Mouse (Mus musculus): ENCODE results near the gene Fbxo21. TPM values are rescaled to one million over a fixed set of nuclear protein-coding genes. Genes with fewer than 3 reads are reported as not detected.
A peak's percentile ranks its signal among the peaks of the same experiment; 100 is the strongest.

Fbxo21 gene
- polyA plus RNA-seq, 1 experiment = 15.7 TPM

DNA sequence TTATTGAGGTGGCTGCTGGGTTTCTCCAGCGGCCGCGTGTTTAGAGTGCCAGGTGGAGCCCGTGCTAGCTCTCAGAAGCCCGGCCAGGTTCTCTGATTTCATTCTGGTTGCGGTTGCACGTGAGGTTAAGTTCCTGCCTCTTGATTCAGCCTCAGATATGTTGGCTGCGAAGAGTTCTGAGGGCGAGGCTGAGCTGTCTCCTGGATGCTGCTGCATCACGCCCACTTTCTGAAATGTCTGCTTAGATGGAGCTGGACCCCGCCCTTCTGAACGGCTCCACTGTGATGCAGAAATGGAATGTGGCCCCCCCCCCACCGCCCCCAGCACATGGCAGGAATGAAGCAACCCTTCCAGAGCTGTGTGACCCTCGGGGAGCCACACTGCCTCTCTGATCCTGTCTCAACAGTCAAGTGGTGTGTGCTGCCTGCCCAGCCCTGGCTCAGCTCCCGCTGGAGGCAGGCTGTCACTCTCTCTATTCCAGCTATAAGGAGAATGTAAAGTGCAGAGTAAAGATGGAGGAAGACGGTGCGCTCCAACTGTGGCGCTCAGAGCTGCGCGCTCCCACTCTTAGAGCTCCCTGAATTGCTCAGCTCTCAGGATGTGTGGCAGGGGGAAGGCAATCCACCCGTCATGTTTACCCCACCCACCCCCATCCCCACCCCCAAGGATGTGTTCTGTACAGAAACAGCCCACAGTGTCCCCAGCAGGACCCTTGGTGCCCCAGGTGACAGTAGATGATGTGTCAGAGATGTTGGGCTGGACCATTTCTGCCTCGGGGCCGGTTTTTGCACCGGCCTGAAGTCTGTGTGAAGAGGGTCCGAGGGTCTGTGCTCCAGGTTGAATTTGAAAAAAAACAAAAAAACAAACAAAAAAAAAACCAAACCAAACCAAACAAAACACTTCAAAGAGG lies 60.6 kb downstream of the Fbxo21 start:
- DNase-seq (ENCODE audit: low read depth in 1 of 2, low spot score in 2 of 2) = peak; percentile 29 to 39
- Histone ChIP-seq H3K36me3 (ENCODE audit: control insufficient read depth, insufficient read depth, low read length) (no peaks in the 10 kb centered on the region), H3K27me3 (ENCODE audit: control insufficient read depth, insufficient read depth, low read length) (no peaks in the 10 kb centered on the region), H3K4me1 (ENCODE audit: control insufficient read depth, insufficient read depth, insufficient read length) (peaks cover 4% of the 10 kb centered on the region; the same call in 1 of the 2 replicates), H3K4me3 (ENCODE audit: extremely low read depth, insufficient read depth, insufficient read length) (no peak overlapping the region), H3K27ac (ENCODE audit: insufficient read depth, low read length) (0 out of 2 replicates have a peak overlapping the region, but pooled peaks have one; percentile 25)
- no peak for TF ChIP-seq POLR2A (IDR thresholded peaks at IDR 0.05; ENCODE audit: low read depth, low read length)
- no peak for TF ChIP-seq CTCF (IDR thresholded peaks at IDR 0.05; ENCODE audit: extremely low read depth, insufficient read depth, insufficient read length, insufficient replicate concordance)
- WGBS = 47% methylated on average over 25 of the region's 25 CpGs

DNA sequence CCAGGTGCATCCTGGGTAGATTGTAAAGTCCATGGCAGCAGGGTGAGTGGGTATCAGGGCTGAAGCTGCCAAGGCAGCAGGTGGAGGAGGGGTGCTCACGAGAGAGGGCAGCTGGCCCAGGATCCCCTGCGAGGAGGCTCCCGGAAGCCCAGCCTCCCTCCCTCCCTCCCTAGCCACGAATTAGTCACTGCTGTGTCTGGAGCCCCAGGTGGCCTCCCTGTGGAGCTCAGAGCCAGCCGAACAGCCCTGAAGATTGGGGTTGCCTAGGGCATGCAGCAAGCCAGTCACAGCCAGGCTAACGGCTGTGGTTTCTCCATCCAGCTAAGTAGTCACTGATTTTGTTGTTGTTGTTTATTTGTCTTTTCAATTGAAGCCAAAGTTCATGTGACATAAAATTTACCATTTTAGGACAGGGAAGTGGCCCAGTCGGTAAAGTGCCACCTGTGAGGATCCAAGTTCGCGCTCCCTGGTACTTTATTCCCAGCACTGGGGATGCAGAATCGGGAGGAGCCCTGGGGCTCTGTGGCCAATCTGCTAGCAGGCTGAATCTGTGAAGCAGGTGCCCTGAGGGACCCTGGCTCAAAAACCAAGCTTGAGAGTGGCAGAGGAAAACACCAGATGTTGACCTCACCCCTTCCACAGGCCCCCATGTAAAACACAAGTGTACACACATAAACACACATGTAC lies 61.4 kb downstream of the Fbxo21 start:
- peaks cover 4% of the 10 kb centered on the region; the same call in 1 of the 2 replicates for H3K4me1 ChIP-seq (ENCODE audit: control insufficient read depth, insufficient read depth, insufficient read length)

GRCm38 (mm10) chr5:118039241-118039668 lies 62.7 kb downstream of the Fbxo21 start:
- Histone ChIP-seq H3K27ac (ENCODE audit: insufficient read depth, low read length) (no peak overlapping the region), H3K4me1 (ENCODE audit: control insufficient read depth, insufficient read depth, insufficient read length) (peaks cover 4% of the 10 kb centered on the region; the same call in 1 of the 2 replicates), H3K36me3 (ENCODE audit: control insufficient read depth, insufficient read depth, low read length) (no peaks in the 10 kb centered on the region), H3K4me3 (ENCODE audit: extremely low read depth, insufficient read depth, insufficient read length) (no peak overlapping the region), H3K27me3 (ENCODE audit: control insufficient read depth, insufficient read depth, low read length) (no peaks in the 10 kb centered on the region)
- no peak for DNase-seq (ENCODE audit: low read depth in 1 of 2, low spot score in 2 of 2)
- TF ChIP-seq POLR2A (IDR thresholded peaks at IDR 0.05; ENCODE audit: low read depth, low read length) = no peak
- no peak for TF ChIP-seq CTCF (IDR thresholded peaks at IDR 0.05; ENCODE audit: extremely low read depth, insufficient read depth, insufficient read length, insufficient replicate concordance)
- 93% methylated on average over 12 of the region's 12 CpGs for WGBS

More for the DNA sequence above, 61.4 kb downstream of the Fbxo21 start:
- Histone ChIP-seq H3K27me3 (ENCODE audit: control insufficient read depth, insufficient read depth, low read length) (no peaks in the 10 kb centered on the region), H3K36me3 (ENCODE audit: control insufficient read depth, insufficient read depth, low read length) (no peaks in the 10 kb centered on the region), H3K4me3 (ENCODE audit: extremely low read depth, insufficient read depth, insufficient read length) (no peak overlapping the region), H3K27ac (ENCODE audit: insufficient read depth, low read length) (no peak overlapping the region)
- no peak for TF ChIP-seq CTCF (IDR thresholded peaks at IDR 0.05; ENCODE audit: extremely low read depth, insufficient read depth, insufficient read length, insufficient replicate concordance)
- no peak for TF ChIP-seq POLR2A (IDR thresholded peaks at IDR 0.05; ENCODE audit: low read depth, low read length)
- WGBS = 17% methylated on average over 10 of the region's 10 CpGs
- DNase-seq (ENCODE audit: low read depth in 1 of 2, low spot score in 2 of 2) = no peak

GRCm38 (mm10) chr5:118042599-118042998 lies 66.1 kb downstream of the Fbxo21 start:
- H3K27ac ChIP-seq (ENCODE audit: insufficient read depth, low read length) = no peak overlapping the region
- DNase-seq (ENCODE audit: low read depth in 1 of 2, low spot score in 2 of 2) = no peak
- no peaks in the 10 kb centered on the region for H3K36me3 ChIP-seq (ENCODE audit: control insufficient read depth, insufficient read depth, low read length)
- peaks cover 6% of the 10 kb centered on the region; the same call in 1 of the 2 replicates for H3K4me1 ChIP-seq (ENCODE audit: control insufficient read depth, insufficient read depth, insufficient read length)
- no peak overlapping the region for H3K4me3 ChIP-seq (ENCODE audit: extremely low read depth, insufficient read depth, insufficient read length)
- no peak for TF ChIP-seq CTCF (IDR thresholded peaks at IDR 0.05; ENCODE audit: extremely low read depth, insufficient read depth, insufficient read length, insufficient replicate concordance)
- TF ChIP-seq POLR2A (IDR thresholded peaks at IDR 0.05; ENCODE audit: low read depth, low read length) = no peak
- 87% methylated on average over 6 of the region's 6 CpGs for WGBS
- H3K27me3 ChIP-seq (ENCODE audit: control insufficient read depth, insufficient read depth, low read length) = no peaks in the 10 kb centered on the region

DNA sequence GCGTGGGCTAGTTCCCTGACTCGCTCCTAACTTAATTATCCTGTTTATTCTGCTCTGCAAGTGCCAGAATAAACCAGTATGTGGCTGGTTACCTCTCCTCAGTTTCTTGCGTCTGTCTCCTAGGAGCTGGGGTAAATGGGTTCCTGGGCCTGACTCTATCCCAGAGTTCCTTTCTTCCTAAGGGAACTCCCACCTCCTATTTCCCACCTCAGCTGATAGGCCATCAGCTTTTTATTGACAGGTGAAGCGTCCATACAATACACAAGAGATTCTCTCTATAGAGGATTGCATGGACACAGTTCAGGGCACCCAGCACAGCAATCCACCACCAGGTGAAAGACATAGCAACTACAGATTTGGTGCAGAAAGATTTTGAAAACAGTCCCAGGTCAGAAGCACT lies 67.2 kb downstream of the Fbxo21 start:
- no peak for DNase-seq (ENCODE audit: low read depth in 1 of 2, low spot score in 2 of 2)
- TF ChIP-seq POLR2A (IDR thresholded peaks at IDR 0.05; ENCODE audit: low read depth, low read length) (no peak), CTCF (IDR thresholded peaks at IDR 0.05; ENCODE audit: extremely low read depth, insufficient read depth, insufficient read length, insufficient replicate concordance) (no peak)
- Histone ChIP-seq H3K4me3 (ENCODE audit: extremely low read depth, insufficient read depth, insufficient read length) (no peak overlapping the region), H3K36me3 (ENCODE audit: control insufficient read depth, insufficient read depth, low read length) (no peaks in the 10 kb centered on the region), H3K27ac (ENCODE audit: insufficient read depth, low read length) (no peak overlapping the region), H3K27me3 (ENCODE audit: control insufficient read depth, insufficient read depth, low read length) (no peaks in the 10 kb centered on the region), H3K4me1 (ENCODE audit: control insufficient read depth, insufficient read depth, insufficient read length) (peaks cover 7% of the 10 kb centered on the region; the same call in 1 of the 2 replicates)
- WGBS = 88% methylated on average over 4 of the region's 4 CpGs

DNA sequence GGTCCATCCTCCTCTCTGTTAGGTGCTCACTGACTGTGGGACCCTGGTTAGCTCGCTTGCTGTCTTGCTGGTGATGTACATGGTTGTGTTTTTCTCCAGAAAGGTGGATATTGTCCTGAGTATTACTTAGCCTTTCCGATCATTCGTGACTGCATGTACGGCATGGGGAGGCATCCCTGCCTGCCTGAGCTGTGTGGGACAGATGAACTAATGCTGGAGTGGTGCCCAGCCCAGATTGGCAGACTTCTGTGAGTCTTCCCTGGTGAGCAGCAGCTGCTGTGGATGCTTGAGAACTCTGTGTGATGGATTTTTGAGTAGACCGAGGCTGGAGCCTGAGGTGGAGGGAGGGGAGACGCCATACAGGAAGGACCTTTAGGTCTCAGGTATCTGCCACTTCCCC lies 68.4 kb downstream of the Fbxo21 start:
- WGBS = 84% methylated on average over 6 of the region's 6 CpGs
- TF ChIP-seq POLR2A (IDR thresholded peaks at IDR 0.05; ENCODE audit: low read depth, low read length) (no peak), CTCF (IDR thresholded peaks at IDR 0.05; ENCODE audit: extremely low read depth, insufficient read depth, insufficient read length, insufficient replicate concordance) (no peak)
- DNase-seq (ENCODE audit: low read depth in 1 of 2, low spot score in 2 of 2) = no peak
- no peak overlapping the region for H3K27ac ChIP-seq (ENCODE audit: insufficient read depth, low read length)
- peaks cover 13% of the 10 kb centered on the region; the same call in 1 of the 2 replicates for H3K4me1 ChIP-seq (ENCODE audit: control insufficient read depth, insufficient read depth, insufficient read length)
- H3K27me3 ChIP-seq (ENCODE audit: control insufficient read depth, insufficient read depth, low read length) = no peaks in the 10 kb centered on the region
- H3K36me3 ChIP-seq (ENCODE audit: control insufficient read depth, insufficient read depth, low read length) = no peaks in the 10 kb centered on the region
- H3K4me3 ChIP-seq (ENCODE audit: extremely low read depth, insufficient read depth, insufficient read length) = no peak overlapping the region

Data from spleen, adult 2 months (tissue).